Mouse (Mus musculus) heart, embryonic 13.5 days (tissue): ENCODE measurements around the gene Eid2. TPM values are rescaled to one million over a fixed set of nuclear protein-coding genes. Genes with fewer than 3 reads are reported as not detected.

Source experiments
- ATAC-seq: fragments of 200-750 bp; cut with Nextera tagmentation; 2 replicates; pipeline ENCODE4 v1.8.0; 2017; ENCODE audit warnings: moderate TSS enrichment; ENCODE audit not compliant: insufficient number of reproducible peaks, low FRiP score, low TSS enrichment; ENCODE audit errors: extremely low read depth
- H3K27ac ChIP-seq: fragments of 300-500 bp; sonication (generic); replicated peaks from 2 replicates; pipeline ENCODE4 v1.5.1; 2015; ENCODE audit warnings: moderate library complexity, mild to moderate bottlenecking, inconsistent platforms
- H3K27me3 ChIP-seq: fragments of 300-500 bp; sonication (generic); replicated peaks from 2 replicates; pipeline ENCODE4 v1.6.1; 2015; ENCODE audit warnings: mild to moderate bottlenecking, inconsistent platforms
- H3K36me3 ChIP-seq: fragments of 300-500 bp; sonication (generic); 2 replicates; pipeline ENCODE4 v1.6.1; 2015; ENCODE audit warnings: mild to moderate bottlenecking, inconsistent platforms
- H3K4me1 ChIP-seq: fragments of 300-500 bp; sonication (generic); 2 replicates; pipeline ENCODE4 v1.6.1; 2015; ENCODE audit warnings: inconsistent platforms
- H3K4me2 ChIP-seq: fragments of 300-500 bp; sonication (generic); 2 replicates; pipeline ENCODE4 v1.6.1; 2015; ENCODE audit warnings: inconsistent platforms, mild to moderate bottlenecking, moderate library complexity
- H3K4me3 ChIP-seq: fragments of 300-500 bp; sonication (generic); 2 replicates; pipeline ENCODE4 v1.5.1; 2015; ENCODE audit warnings: moderate library complexity, mild to moderate bottlenecking, inconsistent platforms
- H3K9ac ChIP-seq: fragments of 300-500 bp; sonication (generic); 2 replicates; pipeline ENCODE4 v1.6.1; 2015; ENCODE audit warnings: inconsistent platforms, mild to moderate bottlenecking, moderate library complexity
- H3K9me3 ChIP-seq: fragments of 300-500 bp; sonication (generic); 2 replicates; pipeline ENCODE4 v1.6.1; 2016; ENCODE audit warnings: inconsistent platforms
- WGBS: fragments of 180-500 bp; shearing (Covaris S2); methylation state at CpG from one replicate; pipeline ENCODE4 v1.1.7; 2015; ENCODE audit warnings: mixed read lengths; 5-methylcytosine and 5-hydroxymethylcytosine counted together
- polyA plus RNA-seq: library from polyadenylated mRNA; unstranded; fragments of >200 nt; fragmentation: Nextera tagmentation; extraction: Ambion mirVana; gene quantifications from 2 replicates; pipeline ENCODE4 v1.2.1, GENCODE M21; 2015

Eid2 gene
- polyA plus RNA-seq, 1 experiment from 2014 or later = 1.1 TPM

GRCm38 (mm10) chr7:28294481-28294880, 26.8 kb downstream of the Eid2 start:
- peaks cover 17% of the 10 kb centered on the region for H3K4me1 ChIP-seq
- ATAC-seq = no peak
- H3K4me3 ChIP-seq = peak overlapping the region; percentile 59
- no peaks in the 10 kb centered on the region for H3K9me3 ChIP-seq
- H3K27me3 ChIP-seq = peaks cover 100% of the 10 kb centered on the region
- no peaks in the 10 kb centered on the region for H3K36me3 ChIP-seq
- H3K27ac ChIP-seq = no peak overlapping the region
- H3K9ac ChIP-seq = peak overlapping the region; percentile 78
- WGBS = 6% methylated on average over 56 of the region's 63 CpGs
- peak overlapping the region; percentile 83 for H3K4me2 ChIP-seq

GRCm38 (mm10) chr7:28298837-28299625, 31.4 kb downstream of the Eid2 start:
- Histone ChIP-seq H3K4me3 (no peak overlapping the region), H3K4me2 (no peak overlapping the region; the same call in 1 of the 2 replicates), H3K4me1 (peaks cover 19% of the 10 kb centered on the region), H3K9ac (no peak overlapping the region), H3K9me3 (no peaks in the 10 kb centered on the region), H3K36me3 (no peaks in the 10 kb centered on the region), H3K27me3 (peaks cover 98% of the 10 kb centered on the region), H3K27ac (no peak overlapping the region)
- WGBS = 35% methylated on average over 43 of the region's 43 CpGs
- ATAC-seq = no peak

GRCm38 (mm10) chr7:28301616-28302433, 34.1 kb downstream of the Eid2 start, which contains the start of gene Dll3:
Gene Dll3, minus strand, starts transcription at chr7:28302238.
- no peak for ATAC-seq
- H3K4me2 ChIP-seq = peak within 1 kb of the TSS; percentile 70
- peak within 1 kb of the TSS; percentile 44 for H3K4me3 ChIP-seq
- H3K36me3 ChIP-seq = peaks cover 22% of the 10 kb centered on the region
- 1% methylated on average over 30 of the region's 30 CpGs for WGBS
- peaks cover 70% of the 10 kb centered on the region for H3K27me3 ChIP-seq
- peaks cover 15% of the 10 kb centered on the region for H3K4me1 ChIP-seq
- H3K9me3 ChIP-seq = no peaks in the 10 kb centered on the region
- H3K9ac ChIP-seq = peak within 1 kb of the TSS; percentile 74
- no peak within 1 kb of the TSS for H3K27ac ChIP-seq

- 83% methylated on average over 10 of the region's 10 CpGs for WGBS
- Histone ChIP-seq H3K27ac (no peak overlapping the region), H3K36me3 (peaks cover 59% of the 10 kb centered on the region), H3K9ac (no peak overlapping the region), H3K9me3 (no peaks in the 10 kb centered on the region), H3K27me3 (peaks cover 32% of the 10 kb centered on the region), H3K4me3 (no peak overlapping the region), H3K4me2 (no peak overlapping the region), H3K4me1 (peaks cover 20% of the 10 kb centered on the region)
- ATAC-seq = no peak
Measured at GRCm38 (mm10) chr7:28305641-28306040, 38.0 kb downstream of the Eid2 start.

- Histone ChIP-seq H3K36me3 (peaks cover 59% of the 10 kb centered on the region), H3K27me3 (peaks cover 26% of the 10 kb centered on the region), H3K4me3 (no peak overlapping the region), H3K9ac (no peak overlapping the region), H3K4me1 (peaks cover 24% of the 10 kb centered on the region), H3K9me3 (no peaks in the 10 kb centered on the region), H3K4me2 (no peak overlapping the region), H3K27ac (no peak overlapping the region)
- 78% methylated on average over 8 of the region's 8 CpGs for WGBS
- ATAC-seq = no peak
Measured at GRCm38 (mm10) chr7:28306216-28306615, 38.5 kb downstream of the Eid2 start.

GRCm38 (mm10) chr7:28309737-28310136, 42.1 kb downstream of the Eid2 start:
- Histone ChIP-seq H3K4me2 (no peak overlapping the region), H3K36me3 (peaks cover 67% of the 10 kb centered on the region), H3K9ac (no peak overlapping the region), H3K27ac (no peak overlapping the region), H3K4me3 (no peak overlapping the region), H3K27me3 (no peaks in the 10 kb centered on the region), H3K4me1 (peaks cover 19% of the 10 kb centered on the region), H3K9me3 (no peaks in the 10 kb centered on the region)
- no peak for ATAC-seq
- 61% methylated on average over 9 of the region's 9 CpGs for WGBS

GRCm38 (mm10) chr7:28311151-28311925, 43.7 kb downstream of the Eid2 start:
- WGBS = 4% methylated on average over 35 of the region's 35 CpGs
- Histone ChIP-seq H3K9ac (peak overlapping the region; percentile 92), H3K4me1 (peaks cover 19% of the 10 kb centered on the region), H3K27ac (peak overlapping the region; percentile 57), H3K4me2 (peak overlapping the region; percentile 92), H3K36me3 (peaks cover 67% of the 10 kb centered on the region), H3K9me3 (no peaks in the 10 kb centered on the region), H3K4me3 (peak overlapping the region; percentile 93), H3K27me3 (no peaks in the 10 kb centered on the region)
- ATAC-seq = peak; percentile 27; the same call in 1 of the 2 replicates

- H3K27ac ChIP-seq = peak within 1 kb of the TSS; percentile 57
- H3K9ac ChIP-seq = peak within 1 kb of the TSS; percentile 92
- peaks cover 67% of the 10 kb centered on the region for H3K36me3 ChIP-seq
- peaks cover 19% of the 10 kb centered on the region for H3K4me1 ChIP-seq
- ATAC-seq = peak; percentile 92
- no peaks in the 10 kb centered on the region for H3K9me3 ChIP-seq
- peak within 1 kb of the TSS; percentile 93 for H3K4me3 ChIP-seq
- H3K4me2 ChIP-seq = peak within 1 kb of the TSS; percentile 92
- under 1% methylated on average over 43 of the region's 45 CpGs for WGBS
- H3K27me3 ChIP-seq = no peaks in the 10 kb centered on the region
Measured at GRCm38 (mm10) chr7:28311926-28312543, 44.4 kb downstream of the Eid2 start, which contains the start of gene Timm50. Gene Timm50, minus strand, starts transcription at chr7:28312072.

GRCm38 (mm10) chr7:28318036-28318435, 50.4 kb downstream of the Eid2 start:
- Histone ChIP-seq H3K27ac (no peak overlapping the region), H3K4me2 (no peak overlapping the region), H3K36me3 (peaks cover 92% of the 10 kb centered on the region), H3K9ac (no peak overlapping the region), H3K4me1 (no peaks in the 10 kb centered on the region), H3K9me3 (no peaks in the 10 kb centered on the region), H3K27me3 (no peaks in the 10 kb centered on the region), H3K4me3 (no peak overlapping the region)
- 81% methylated on average over 3 of the region's 3 CpGs for WGBS
- no peak for ATAC-seq

GRCm38 (mm10) chr7:28318714-28319113, 51.0 kb downstream of the Eid2 start:
- Histone ChIP-seq H3K9ac (no peak overlapping the region), H3K27me3 (no peaks in the 10 kb centered on the region), H3K4me3 (no peak overlapping the region), H3K4me2 (no peak overlapping the region), H3K27ac (no peak overlapping the region), H3K36me3 (peaks cover 99% of the 10 kb centered on the region), H3K9me3 (no peaks in the 10 kb centered on the region), H3K4me1 (no peaks in the 10 kb centered on the region)
- ATAC-seq = no peak
- 87% methylated on average over 17 of the region's 17 CpGs for WGBS
